Mouse (Mus musculus) midbrain, embryonic 15.5 days (tissue): ENCODE measurements around the gene Acss3. TPM values are rescaled to one million over a fixed set of nuclear protein-coding genes. Genes with fewer than 3 reads are reported as not detected.
A peak's percentile ranks its signal among the peaks of the same experiment; 100 is the strongest.

ENCODE experiments used
- ATAC-seq: fragments of 200-750 bp; cut with Nextera tagmentation; replicated peaks from 2 replicates; pipeline ENCODE4 v1.8.0; 2017; ENCODE audit warnings: moderate TSS enrichment
- H3K27ac ChIP-seq: fragments of 300-500 bp; sonication (generic); 2 replicates; pipeline ENCODE4 v1.5.1; 2015; ENCODE audit warnings: mild to moderate bottlenecking, inconsistent platforms
- H3K27me3 ChIP-seq: fragments of 300-500 bp; sonication (generic); replicated peaks from 2 replicates; pipeline ENCODE4 v1.6.1; 2015; ENCODE audit warnings: inconsistent platforms
- H3K36me3 ChIP-seq: fragments of 300-500 bp; sonication (generic); replicated peaks from 2 replicates; pipeline ENCODE4 v1.6.1; 2015; ENCODE audit warnings: inconsistent platforms
- H3K4me1 ChIP-seq: fragments of 300-500 bp; sonication (generic); 2 replicates; pipeline ENCODE4 v1.6.1; 2015; ENCODE audit warnings: inconsistent platforms
- H3K4me2 ChIP-seq: fragments of 300-500 bp; sonication (generic); 2 replicates; pipeline ENCODE4 v1.6.1; 2015; ENCODE audit warnings: inconsistent platforms, mild to moderate bottlenecking, moderate library complexity
- H3K4me3 ChIP-seq: fragments of 300-500 bp; sonication (generic); 2 replicates; pipeline ENCODE4 v1.5.1; 2015; ENCODE audit warnings: mild to moderate bottlenecking, inconsistent platforms
- H3K9ac ChIP-seq: fragments of 300-500 bp; sonication (generic); 2 replicates; pipeline ENCODE4 v1.6.1; 2015; ENCODE audit warnings: mild to moderate bottlenecking, inconsistent platforms
- H3K9me3 ChIP-seq: fragments of 300-500 bp; sonication (generic); 2 replicates; pipeline ENCODE4 v1.6.1; 2016; ENCODE audit warnings: inconsistent platforms
- WGBS: fragments of 180-500 bp; shearing (Covaris S2); methylation state at CpG from one replicate; pipeline ENCODE4 v1.1.7; 2015; ENCODE audit warnings: mixed read lengths; 5-methylcytosine and 5-hydroxymethylcytosine counted together
- polyA plus RNA-seq: library from polyadenylated mRNA; unstranded; fragments of >200 nt; fragmentation: Nextera tagmentation; extraction: Ambion mirVana; gene quantifications from 2 replicates; pipeline ENCODE4 v1.2.1, GENCODE M21; 2015

Acss3 gene
- polyA plus RNA-seq, 1 experiment from 2014 or later = 0.76 TPM

DNA sequence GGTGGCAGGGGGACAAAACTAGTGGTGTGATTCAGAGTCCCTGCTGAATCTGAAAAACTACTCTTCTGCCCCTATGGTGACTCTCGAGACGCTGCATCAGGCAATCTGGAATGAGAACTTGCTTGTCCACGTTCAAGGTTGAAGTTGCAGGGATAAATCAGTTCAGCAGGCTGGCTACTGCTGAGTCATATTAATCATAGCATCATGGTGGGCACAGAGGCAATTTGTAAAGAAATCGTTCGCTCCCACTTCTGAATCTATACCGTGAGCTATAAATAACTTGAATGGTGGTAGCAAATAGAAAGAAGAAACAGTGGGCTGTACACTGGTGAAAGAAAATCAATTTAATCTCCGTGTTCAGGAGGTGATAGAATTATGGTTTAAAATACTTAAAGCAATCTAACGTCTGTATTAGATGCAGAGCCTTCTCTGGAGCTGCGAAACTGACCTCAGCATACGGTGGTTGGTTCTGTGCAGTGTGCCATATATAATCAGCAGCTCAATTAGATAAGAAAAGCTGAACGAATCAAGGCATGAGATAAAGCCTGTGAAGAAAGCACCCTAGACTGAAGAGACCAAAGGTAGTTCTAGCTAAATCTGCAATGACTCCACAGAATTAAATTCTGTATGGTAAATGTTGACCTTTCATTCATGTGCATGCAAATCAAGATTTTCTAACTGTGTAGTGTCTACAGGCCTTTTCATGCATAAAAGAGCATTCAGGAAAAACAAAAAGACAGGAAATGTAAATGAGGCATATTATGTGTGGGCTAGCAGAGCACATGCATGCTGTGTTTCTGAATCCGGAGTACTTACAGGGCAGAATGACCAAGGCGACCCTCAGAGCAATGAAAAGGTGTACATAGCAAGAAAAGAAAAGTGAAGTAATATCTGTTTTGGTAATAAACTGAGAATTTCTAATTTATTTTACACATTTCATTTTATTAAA is 148.0 kb downstream of the Acss3 start:
- 38% methylated on average over 13 of the region's 13 CpGs for WGBS
- Histone ChIP-seq H3K27ac (peak overlapping the region; percentile 7; the same call in 1 of the 2 replicates), H3K4me2 (peak overlapping the region; percentile 6; the same call in 1 of the 2 replicates)

GRCm38 (mm10) chr10:106959026-106959425 is 164.4 kb downstream of the Acss3 start:
- 87% methylated on average over 3 of the region's 3 CpGs for WGBS
- Histone ChIP-seq H3K4me3 (no peak overlapping the region), H3K27me3 (no peaks in the 10 kb centered on the region), H3K4me2 (no peak overlapping the region), H3K9me3 (no peaks in the 10 kb centered on the region), H3K4me1 (no peaks in the 10 kb centered on the region), H3K27ac (no peak overlapping the region), H3K9ac (no peak overlapping the region), H3K36me3 (no peaks in the 10 kb centered on the region)
- ATAC-seq = no peak

More for the DNA sequence above, 148.0 kb downstream of the Acss3 start:
- Histone ChIP-seq H3K36me3 (no peaks in the 10 kb centered on the region), H3K4me3 (no peak overlapping the region), H3K27me3 (no peaks in the 10 kb centered on the region), H3K4me1 (peaks cover 8% of the 10 kb centered on the region), H3K9ac (no peak overlapping the region), H3K9me3 (no peaks in the 10 kb centered on the region)
- peak; percentile 65; the same call in 1 of the 2 replicates for ATAC-seq

DNA sequence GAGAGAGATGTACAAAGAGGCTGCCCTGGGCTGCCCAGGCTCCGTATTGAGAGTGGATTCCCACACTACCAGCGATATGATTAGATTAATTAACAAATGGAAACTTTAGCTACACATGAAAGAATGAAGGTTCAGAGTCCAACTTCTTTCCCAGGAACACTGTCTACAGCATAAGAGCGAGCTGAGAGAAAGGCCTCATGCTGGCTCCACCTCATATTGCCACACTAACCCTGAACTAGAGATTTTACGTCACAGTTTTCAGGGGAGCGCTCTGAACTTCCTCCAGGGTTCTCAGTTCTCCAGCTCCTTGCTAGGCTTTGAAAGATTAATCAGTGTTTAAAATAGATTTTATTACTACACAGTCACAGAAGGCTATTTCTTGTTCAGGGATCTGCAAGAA is 182.1 kb downstream of the Acss3 start:
- H3K27me3 ChIP-seq = no peaks in the 10 kb centered on the region
- H3K27ac ChIP-seq = no peak overlapping the region
- H3K9me3 ChIP-seq = no peaks in the 10 kb centered on the region
- no peaks in the 10 kb centered on the region for H3K36me3 ChIP-seq
- ATAC-seq = no peak
- H3K4me2 ChIP-seq = no peak overlapping the region
- WGBS = 70% methylated on average over 5 of the region's 5 CpGs
- no peaks in the 10 kb centered on the region for H3K4me1 ChIP-seq
- no peak overlapping the region for H3K9ac ChIP-seq
- H3K4me3 ChIP-seq = no peak overlapping the region

GRCm38 (mm10) chr10:106939441-106939840 is 184.0 kb downstream of the Acss3 start:
- 76% methylated on average over 1 of the region's 1 CpGs for WGBS
- Histone ChIP-seq H3K27ac (no peak overlapping the region), H3K4me2 (no peak overlapping the region), H3K27me3 (no peaks in the 10 kb centered on the region), H3K9ac (no peak overlapping the region), H3K4me1 (no peaks in the 10 kb centered on the region), H3K4me3 (no peak overlapping the region), H3K36me3 (no peaks in the 10 kb centered on the region), H3K9me3 (no peaks in the 10 kb centered on the region)
- no peak for ATAC-seq

- H3K4me3 ChIP-seq = no peak overlapping the region
- 91% methylated on average over 3 of the region's 3 CpGs for WGBS
- no peaks in the 10 kb centered on the region for H3K9me3 ChIP-seq
- no peaks in the 10 kb centered on the region for H3K36me3 ChIP-seq
- H3K9ac ChIP-seq = no peak overlapping the region
- no peaks in the 10 kb centered on the region for H3K4me1 ChIP-seq
- no peak for ATAC-seq
- no peak overlapping the region for H3K27ac ChIP-seq
- H3K27me3 ChIP-seq = no peaks in the 10 kb centered on the region
- H3K4me2 ChIP-seq = no peak overlapping the region
Measured at GRCm38 (mm10) chr10:106938851-106939250, 184.6 kb downstream of the Acss3 start.

DNA sequence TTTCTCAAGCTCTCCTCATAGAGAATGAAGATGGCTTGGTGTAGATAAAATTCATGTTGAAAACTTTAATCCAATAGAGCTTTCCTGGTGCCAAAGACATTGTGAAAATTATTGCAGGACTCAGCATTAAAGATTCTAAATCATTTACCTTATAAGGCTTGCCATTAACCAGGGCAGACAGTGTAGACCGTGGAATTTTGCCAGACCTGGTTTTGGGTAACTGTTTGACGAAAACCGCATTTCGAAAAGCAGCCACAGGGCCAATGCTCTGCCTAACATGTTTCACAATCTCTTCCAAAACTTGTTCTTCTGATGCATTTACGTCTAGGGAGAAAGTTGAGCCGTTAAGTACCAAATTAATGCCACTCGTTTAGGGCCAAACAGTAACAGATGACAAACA is 186.5 kb downstream of the Acss3 start:
- no peak for ATAC-seq
- Histone ChIP-seq H3K9me3 (no peaks in the 10 kb centered on the region), H3K9ac (no peak overlapping the region), H3K27me3 (no peaks in the 10 kb centered on the region), H3K27ac (no peak overlapping the region), H3K4me3 (no peak overlapping the region), H3K4me1 (no peaks in the 10 kb centered on the region), H3K36me3 (no peaks in the 10 kb centered on the region), H3K4me2 (no peak overlapping the region)
- WGBS = 93% methylated on average over 7 of the region's 7 CpGs

DNA sequence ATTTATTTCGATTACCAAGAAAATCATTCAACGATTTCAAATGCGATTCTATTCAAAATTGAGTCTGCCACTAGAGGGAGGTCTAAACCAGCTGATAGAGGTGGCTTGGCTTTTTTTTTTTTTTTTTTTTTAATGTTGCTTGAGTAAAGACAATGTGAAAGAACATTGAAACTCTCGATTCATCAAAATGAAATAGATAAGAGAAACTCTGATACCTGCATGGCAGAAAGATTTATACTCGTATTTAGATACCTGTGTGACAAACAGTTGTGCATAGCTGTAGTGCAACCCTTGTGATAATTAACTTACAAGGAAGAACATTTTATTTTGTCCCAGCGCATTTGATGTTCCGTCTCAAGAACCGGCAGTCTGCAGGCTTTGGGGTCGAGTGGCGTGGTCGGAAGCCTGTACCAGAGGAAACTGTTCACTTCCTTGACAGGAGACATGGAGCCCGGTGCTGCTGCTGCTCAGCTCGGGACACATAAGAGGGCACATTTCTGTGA is 190.8 kb downstream of the Acss3 start:
- Histone ChIP-seq H3K27me3 (no peaks in the 10 kb centered on the region), H3K36me3 (no peaks in the 10 kb centered on the region), H3K4me3 (peak overlapping the region; percentile 2; the same call in 1 of the 2 replicates), H3K27ac (no peak overlapping the region), H3K9me3 (no peaks in the 10 kb centered on the region), H3K9ac (no peak overlapping the region), H3K4me2 (peak overlapping the region; percentile 35), H3K4me1 (peaks cover 3% of the 10 kb centered on the region; the same call in 1 of the 2 replicates)
- WGBS = 23% methylated on average over 13 of the region's 13 CpGs
- peak; percentile 48 for ATAC-seq

DNA sequence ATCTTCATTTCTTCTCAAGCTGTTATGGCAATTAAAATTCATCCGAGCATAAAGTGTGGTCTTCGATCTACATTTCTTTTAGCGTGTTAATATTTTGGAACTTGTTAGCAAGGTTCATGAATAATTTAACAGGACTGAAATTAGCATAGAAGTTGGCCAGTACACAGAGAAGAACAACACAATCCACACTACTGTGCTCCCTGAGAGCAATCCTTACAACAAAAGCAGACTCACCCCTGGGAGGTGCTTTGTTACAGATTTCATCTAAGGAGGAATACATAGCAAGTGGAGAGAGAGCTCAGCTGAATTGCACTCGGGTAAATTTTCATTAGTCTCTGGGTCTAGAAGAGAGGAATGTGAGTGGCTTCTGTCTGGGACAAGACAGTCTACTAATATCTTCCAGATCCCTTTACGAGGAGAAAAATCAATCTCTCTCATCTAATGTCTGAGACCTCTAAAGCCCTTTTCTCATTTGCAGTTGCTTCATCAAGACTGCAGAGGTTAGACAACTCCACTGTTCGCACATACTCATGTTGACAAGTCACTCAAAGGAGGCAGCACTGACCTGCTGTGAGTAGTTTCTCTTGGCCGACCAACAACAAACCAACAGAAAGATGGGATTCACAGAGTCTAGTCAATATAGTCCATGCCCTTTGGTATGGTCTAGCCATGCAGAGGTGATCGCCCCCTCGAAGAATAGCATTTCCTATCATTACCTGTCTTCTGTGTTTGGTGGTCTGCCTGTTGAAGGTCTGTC is 194.7 kb downstream of the Acss3 start:
- Histone ChIP-seq H3K9ac (no peak overlapping the region), H3K36me3 (no peaks in the 10 kb centered on the region), H3K4me1 (peaks cover 3% of the 10 kb centered on the region; the same call in 1 of the 2 replicates), H3K27ac (peak overlapping the region; percentile 20; the same call in 1 of the 2 replicates), H3K4me3 (no peak overlapping the region), H3K27me3 (no peaks in the 10 kb centered on the region), H3K9me3 (no peaks in the 10 kb centered on the region), H3K4me2 (no peak overlapping the region)
- ATAC-seq = peak; percentile 67
- WGBS = 38% methylated on average over 9 of the region's 9 CpGs

DNA sequence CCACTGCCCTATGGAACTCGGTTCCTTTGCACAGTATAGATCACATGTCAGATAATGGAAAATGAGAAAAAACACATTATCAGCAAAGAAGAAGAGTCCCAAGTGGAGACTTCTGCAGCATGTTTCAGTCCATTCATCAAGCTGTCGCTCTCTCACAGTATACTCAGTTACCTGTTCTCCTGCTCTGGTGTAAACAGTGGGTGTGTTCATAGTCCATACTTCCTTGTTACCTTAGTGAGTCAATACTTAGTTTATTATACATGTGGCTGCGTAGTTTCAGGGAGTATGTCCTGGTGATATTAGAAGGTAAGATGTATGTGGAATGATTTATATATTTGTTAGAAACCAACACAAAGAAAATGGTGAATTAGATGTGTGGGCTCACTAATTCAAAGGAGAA is 198.7 kb downstream of the Acss3 start:
- Histone ChIP-seq H3K27ac (no peak overlapping the region), H3K4me1 (peaks cover 3% of the 10 kb centered on the region; the same call in 1 of the 2 replicates), H3K4me3 (no peak overlapping the region), H3K9ac (no peak overlapping the region), H3K4me2 (no peak overlapping the region), H3K36me3 (no peaks in the 10 kb centered on the region), H3K9me3 (no peaks in the 10 kb centered on the region), H3K27me3 (no peaks in the 10 kb centered on the region)
- 96% methylated on average over 3 of the region's 3 CpGs for WGBS
- ATAC-seq = no peak

- Histone ChIP-seq H3K4me1 (peaks cover 3% of the 10 kb centered on the region; the same call in 1 of the 2 replicates), H3K9ac (no peak overlapping the region), H3K9me3 (no peaks in the 10 kb centered on the region), H3K4me2 (no peak overlapping the region), H3K4me3 (no peak overlapping the region), H3K27me3 (no peaks in the 10 kb centered on the region), H3K27ac (no peak overlapping the region), H3K36me3 (no peaks in the 10 kb centered on the region)
- 89% methylated on average over 5 of the region's 5 CpGs for WGBS
- ATAC-seq = no peak
Measured at GRCm38 (mm10) chr10:106924334-106924733, 199.1 kb downstream of the Acss3 start.

GRCm38 (mm10) chr10:106914822-106915221 is 208.6 kb downstream of the Acss3 start:
- Histone ChIP-seq H3K27ac (no peak overlapping the region), H3K9me3 (no peaks in the 10 kb centered on the region), H3K4me3 (no peak overlapping the region), H3K9ac (no peak overlapping the region), H3K36me3 (no peaks in the 10 kb centered on the region), H3K27me3 (no peaks in the 10 kb centered on the region), H3K4me1 (no peaks in the 10 kb centered on the region), H3K4me2 (no peak overlapping the region)
- ATAC-seq = no peak

DNA sequence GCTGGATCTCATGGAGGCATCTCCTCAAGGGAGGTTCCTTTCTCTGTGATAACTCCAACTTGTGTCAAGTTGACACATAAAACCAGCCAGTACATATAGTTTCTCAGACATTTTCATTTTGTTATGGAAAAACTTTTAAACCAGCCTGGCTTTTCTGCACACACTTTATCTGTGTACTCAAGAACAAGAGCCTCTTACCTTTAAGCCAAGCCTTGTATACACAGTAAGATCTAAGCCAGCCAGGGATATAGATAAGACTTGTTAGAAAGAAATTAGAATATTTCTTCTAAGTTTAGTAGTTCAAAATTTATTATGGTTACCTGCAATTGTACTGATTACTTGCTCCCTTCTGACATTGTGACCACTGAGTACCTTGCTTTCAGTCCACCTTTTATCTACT is 209.2 kb downstream of the Acss3 start:
- Histone ChIP-seq H3K4me1 (no peaks in the 10 kb centered on the region), H3K27ac (no peak overlapping the region), H3K9ac (no peak overlapping the region), H3K4me3 (no peak overlapping the region), H3K36me3 (no peaks in the 10 kb centered on the region), H3K27me3 (no peaks in the 10 kb centered on the region), H3K9me3 (no peaks in the 10 kb centered on the region), H3K4me2 (no peak overlapping the region)
- ATAC-seq = no peak
